Mouse (Mus musculus) frontal cortex, postnatal 10 days (tissue): ENCODE results near the gene Pik3c2a.
A peak's percentile ranks its signal among the peaks of the same experiment; 100 is the strongest.
"Not testable (repeated sequence)": the region's sequence is repeated elsewhere in the genome, so short reads cannot be mapped to it uniquely, and the experiment has no call there.

Source experiments
- DNase-seq, 2 experiments: peaks; one replicate each; pipeline ENCODE4 v3.0.0; 2022; ENCODE audit warnings: low spot score in 2 of 2, mixed read lengths in 1 of 2

The Pik3c2a gene

DNA sequence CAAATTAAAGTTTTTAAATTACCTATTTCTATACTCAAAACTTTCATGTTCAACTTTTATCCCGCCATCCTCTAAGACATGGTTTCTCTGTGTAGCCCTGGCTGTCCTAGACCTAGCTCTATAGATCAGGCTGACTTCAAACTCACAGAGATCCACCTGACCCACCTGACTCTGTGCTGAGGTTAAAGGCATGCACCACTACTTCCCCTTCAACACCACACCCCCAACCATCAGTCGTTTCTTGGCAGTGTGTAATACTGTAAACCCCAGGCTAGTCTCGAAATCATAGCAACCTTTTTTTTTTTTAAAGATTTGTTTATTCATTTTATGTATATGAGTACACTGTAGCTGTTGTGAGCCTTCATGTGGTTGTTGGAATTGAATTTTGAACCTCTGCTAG is 50.9 kb downstream of the Pik3c2a start:
- DNase-seq = no peak

- not testable (repeated sequence) for DNase-seq
These were observed 55.9 kb downstream of the Pik3c2a start for GRCm38 (mm10) chr7:116387389-116387788.

GRCm38 (mm10) chr7:116379181-116379580 is 64.1 kb downstream of the Pik3c2a start:
- not testable (repeated sequence) for DNase-seq

- no peak for DNase-seq
These were observed 69.0 kb downstream of the Pik3c2a start for GRCm38 (mm10) chr7:116374284-116374683.

DNA sequence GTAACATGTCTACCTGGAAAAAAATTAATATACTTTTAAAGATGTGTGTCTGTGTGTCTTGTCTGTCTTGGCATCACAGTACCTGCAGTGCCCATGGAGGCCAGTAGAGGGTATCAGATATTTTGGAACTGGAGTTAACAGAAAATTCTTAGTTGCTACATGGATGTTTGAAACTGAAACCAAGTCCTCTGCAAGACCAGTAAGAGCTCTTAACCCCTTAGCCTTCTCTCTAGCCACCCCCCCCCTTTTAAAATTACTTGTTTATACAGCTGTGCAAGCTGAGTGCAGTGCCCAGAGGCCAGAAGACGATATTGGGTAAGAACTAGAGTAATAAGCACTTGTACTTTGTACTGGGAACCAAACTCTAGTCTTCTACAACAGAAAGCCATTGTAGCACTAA is 107.0 kb downstream of the Pik3c2a start:
- peak; percentile 35 to 42 for DNase-seq

GRCm38 (mm10) chr7:116335133-116335532 is 108.1 kb downstream of the Pik3c2a start:
- DNase-seq = no peak

DNA sequence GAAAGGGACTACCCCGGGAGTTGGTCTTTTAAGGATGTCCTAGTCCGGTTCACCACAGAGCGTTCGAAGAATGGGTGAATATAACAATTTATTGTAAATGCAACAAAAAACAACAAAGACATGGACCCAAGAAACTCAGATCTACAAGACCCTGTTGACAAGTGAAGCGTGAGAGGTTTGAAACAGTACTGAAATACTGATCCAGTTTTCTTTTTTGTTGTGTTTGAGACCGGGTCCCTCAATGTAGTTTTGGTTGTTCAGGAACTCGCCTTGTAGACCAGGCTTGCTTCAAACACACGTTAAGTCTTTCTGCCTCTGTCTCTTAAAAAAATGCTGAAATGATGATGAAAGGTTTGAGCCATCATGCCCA is 108.6 kb downstream of the Pik3c2a start:
- DNase-seq = no peak

DNA sequence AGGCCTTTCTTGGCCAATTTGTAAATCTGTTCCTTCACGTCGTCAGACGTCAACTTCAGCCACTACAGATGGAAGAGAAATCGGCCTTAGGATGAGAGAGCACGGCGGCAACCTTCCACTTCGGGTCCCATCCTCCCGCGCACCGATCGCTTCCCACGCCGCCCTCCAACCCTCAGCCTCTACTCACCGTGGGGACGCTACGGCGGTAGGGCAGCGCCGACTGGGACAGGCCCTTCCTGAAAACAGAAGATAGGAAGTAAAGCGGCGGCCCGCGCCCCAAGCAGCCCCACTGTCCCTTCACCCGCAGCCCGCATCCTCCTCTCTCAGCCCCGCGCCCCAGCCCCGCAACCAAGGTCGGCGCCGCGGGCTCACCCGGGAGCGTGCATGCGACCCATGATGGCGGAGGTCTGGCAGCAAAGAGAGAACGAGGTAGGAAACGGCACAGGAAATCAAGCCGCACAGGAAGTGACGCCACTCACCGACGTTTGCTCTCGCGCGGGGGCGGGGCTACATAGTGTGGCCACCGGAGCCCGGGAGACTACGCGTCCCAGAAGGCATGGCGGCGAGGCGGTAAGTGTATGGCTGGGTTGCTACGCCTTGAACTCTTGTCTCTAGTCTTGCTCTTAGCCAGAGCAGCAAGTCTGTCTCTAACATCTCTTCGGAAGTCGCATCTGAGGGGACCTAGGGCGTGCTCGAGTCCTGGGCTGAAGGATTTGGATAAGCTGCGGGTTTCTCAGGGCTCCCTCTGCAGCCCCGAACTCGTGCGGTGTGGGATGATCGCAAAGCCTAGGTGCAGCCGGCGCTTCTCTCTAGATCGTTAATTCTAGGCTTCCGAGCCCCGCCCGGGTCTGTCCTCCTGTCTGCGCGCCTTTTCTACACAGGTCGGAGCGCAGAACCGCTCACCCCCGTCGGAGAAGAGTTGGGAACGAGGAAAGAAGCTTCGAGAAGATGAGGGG is 109.3 kb downstream of the Pik3c2a start, which contains the start of gene Rps13:
TSS of gene Rps13 (minus strand) at position 483 of the 956 bp plus-strand sequence.
- DNase-seq = peak; percentile 96 to 98

DNA sequence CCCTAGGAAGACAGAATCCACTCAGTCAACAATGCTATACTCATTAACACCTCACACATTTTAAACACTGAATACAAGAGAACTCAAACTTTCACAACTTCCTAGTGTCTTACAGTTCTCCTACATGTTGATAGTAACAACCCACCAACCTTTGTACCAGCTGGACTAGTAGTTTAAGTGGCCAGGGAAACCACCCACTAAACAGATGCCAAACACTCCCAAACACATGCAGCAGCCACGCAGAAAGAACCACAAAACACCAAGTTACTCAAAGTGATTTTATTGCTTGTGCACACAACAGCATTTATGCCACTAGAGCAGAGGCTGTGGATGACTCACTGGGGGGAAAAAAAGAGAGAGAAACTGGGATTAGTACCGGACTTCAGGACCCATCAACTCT is 112.0 kb downstream of the Pik3c2a start:
- no peak for DNase-seq

DNA sequence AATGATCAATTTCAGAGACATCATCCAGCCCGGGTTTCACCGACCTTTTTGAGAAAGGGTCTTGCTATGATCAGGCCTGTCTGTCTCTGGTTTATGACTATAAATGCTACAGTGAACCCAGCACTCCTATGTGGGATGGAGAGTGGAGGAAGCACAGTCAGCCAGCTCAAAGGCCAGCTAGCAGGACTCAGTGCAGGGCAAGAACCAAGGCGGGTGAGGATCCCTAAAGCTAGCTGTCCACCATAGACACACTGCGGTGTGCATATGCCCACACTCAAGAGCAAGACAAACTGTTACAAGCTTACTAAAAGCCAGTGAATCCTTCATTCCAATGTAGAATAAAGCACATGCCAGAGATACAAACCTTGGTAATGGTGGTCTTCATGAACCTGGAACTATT is 113.4 kb downstream of the Pik3c2a start:
- DNase-seq = no peak

GRCm38 (mm10) chr7:116328777-116329176 is 114.5 kb downstream of the Pik3c2a start:
- DNase-seq = no peak

DNA sequence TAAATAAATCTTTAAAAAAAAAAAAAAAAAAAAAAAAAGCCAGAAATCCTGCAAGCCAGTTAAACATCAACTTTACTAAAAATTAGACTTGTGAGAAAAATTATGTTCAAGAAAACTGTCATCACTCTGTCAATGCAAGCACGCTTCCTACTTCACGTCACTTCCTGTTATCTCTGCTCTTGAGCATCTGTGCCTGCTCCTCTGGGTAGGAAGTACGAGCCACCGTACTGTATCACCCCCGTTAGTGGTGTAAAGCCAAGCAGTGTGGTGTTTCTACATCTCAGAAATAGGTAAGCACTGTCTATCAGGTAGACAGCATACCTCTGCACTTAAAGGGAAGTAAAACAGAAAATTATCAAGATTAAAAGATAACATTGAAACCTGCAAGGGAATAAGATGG is 115.3 kb downstream of the Pik3c2a start:
- DNase-seq = no peak

DNA sequence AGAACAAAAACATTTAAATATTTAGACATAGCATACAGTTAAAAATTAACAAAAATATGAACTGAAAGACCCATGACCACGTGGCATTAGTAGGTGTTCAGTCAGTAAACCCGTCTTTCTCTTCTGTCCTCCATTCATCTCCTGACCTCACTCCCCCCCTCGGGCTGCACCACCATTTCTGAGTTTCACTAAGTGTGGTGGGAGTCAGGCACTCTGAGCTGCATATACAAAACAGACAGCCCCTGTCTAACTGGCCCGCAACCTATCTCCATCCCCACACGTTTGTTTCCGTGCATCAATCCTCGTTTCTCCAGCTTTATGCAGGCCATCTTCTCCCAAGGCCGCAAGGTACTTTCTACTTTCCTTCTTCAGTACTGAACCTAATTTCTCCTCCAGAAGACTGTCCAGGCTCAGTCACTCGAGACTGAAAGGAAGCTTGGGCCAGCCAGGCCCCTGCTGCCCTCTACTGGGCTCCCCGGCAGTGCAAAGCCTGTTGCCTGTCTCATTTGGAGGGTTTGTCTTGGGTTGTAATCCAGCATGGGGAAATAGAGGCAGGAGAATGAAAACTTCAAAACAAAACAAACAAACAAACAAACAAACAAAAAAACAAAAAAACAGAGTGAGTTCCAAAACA is 119.8 kb downstream of the Pik3c2a start:
- DNase-seq = peak; percentile 34 to 54

DNA sequence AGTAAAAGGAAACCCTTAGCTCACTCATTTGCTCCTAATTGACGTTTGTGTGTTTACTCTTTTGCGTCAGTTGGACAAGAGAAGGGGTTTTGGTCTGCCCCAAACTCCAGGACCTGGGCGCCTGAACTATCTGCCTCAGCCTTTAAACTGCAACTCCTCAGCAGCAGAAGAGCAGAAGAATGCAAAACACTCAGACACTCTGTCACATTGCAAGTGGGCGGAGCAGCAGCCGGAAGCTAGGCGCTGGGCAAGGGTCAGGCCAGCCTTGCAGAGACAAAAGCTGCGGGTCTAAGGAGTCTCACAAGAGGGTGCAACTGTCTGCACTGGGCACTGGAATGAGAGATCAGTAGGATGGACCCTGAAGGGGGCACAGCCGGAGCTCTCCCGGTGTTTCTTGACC is 133.8 kb downstream of the Pik3c2a start:
- DNase-seq = no peak

GRCm38 (mm10) chr7:116308632-116308991 is 134.6 kb downstream of the Pik3c2a start:
- no peak for DNase-seq

DNA sequence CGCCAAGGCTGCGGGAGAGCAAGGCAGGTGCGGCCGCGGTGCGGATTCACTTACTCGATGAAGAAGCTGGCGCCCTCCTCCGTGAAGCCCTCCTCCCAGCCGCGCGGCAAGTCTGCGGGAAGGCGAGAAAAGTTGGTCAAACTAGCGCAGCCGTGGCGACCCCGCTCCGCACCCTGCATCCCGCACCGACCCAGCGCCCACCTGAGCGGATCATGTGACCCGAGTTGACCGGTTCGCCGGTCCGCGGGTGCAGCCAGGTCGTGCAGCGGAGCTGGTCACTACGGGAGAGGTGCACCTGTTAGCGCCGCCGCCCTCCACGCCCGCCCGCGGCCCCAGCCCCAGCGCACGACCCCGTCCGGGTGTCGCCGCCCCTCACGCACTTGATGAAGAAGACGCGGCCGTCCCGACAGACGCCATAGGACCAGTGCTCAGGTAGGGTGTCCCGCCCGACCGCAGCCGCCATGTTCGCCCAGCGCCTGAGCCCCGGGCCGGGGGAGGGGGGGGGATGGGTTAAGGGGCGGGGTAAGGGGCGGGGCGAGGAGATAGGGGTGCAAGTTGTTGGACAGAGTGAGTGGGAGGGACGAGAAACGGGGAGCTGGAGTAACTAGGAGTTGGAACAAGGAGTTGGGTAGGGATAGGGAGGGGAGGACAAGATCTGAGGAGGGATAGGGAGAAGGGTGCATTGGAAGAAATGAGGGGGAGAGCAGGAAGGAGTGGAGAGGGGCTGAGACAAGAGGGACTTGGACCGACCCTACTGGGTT is 135.2 kb downstream of the Pik3c2a start, which contains the start of gene Plekha7:
TSS of gene Plekha7 (minus strand) at position 506 of the 761 bp plus-strand sequence.
- DNase-seq = peak in 1 of 2 experiments; percentile 13

DNA sequence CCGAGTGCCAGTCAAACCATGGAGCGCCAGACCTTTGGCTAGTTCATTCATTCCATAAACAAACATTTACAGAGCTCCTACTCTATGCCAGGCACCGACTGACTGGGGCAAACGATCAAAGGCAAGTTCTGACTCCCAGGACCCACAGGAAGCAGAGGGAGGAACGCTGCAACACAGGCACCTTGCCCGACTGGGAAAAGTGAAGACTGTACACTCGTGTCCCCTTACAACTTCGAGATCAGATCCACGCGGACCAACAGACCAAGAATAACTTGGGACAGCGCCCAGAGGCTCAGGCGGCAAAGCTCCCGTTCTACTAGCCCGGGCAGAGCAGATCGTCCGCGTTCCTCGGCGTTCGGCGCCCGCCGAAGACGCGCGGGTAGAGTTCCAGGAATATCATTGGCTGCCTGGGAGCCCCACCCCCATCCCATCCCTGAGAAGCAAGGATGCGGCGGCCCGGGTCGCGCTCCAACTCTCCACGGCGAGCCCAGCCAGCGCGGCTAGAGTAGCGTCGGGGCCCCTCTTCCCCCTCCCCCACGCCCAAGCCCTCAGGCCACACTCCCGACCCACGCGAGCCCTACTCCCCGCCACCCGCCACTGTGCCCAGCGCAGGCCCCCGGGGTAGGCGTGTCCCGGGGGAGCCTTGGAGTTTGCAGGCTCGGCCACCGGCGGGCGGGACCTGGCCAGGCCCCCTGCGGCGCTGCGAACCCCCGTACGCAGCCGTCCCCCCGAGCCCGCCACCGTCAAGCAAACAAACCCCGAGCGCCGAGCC is 136.0 kb downstream of the Pik3c2a start:
- DNase-seq = peak; percentile 26 to 48

GRCm38 (mm10) chr7:116306601-116307000 is 136.6 kb downstream of the Pik3c2a start:
- no peak for DNase-seq

GRCm38 (mm10) chr7:116301661-116302311 is 141.5 kb downstream of the Pik3c2a start:
- DNase-seq = no peak

DNA sequence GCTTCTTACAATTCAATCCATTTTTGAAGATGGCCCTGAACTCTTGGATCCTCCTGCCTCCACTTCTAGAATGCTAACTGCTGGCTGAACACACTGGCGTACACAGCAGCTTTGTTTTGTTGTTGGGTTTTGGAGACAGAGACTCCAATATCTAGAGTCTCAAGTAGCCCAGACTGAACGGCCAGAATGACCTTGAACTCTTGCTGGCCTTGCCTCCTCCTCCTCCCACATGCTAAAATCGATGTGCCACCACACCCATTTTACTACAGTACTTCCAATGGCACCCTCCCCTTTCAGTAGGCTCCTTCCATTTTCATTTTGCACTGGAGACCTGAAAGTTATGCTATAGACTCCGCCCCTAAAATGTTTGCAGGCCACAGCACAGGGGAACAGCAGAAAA is 142.1 kb downstream of the Pik3c2a start:
- no peak for DNase-seq

DNA sequence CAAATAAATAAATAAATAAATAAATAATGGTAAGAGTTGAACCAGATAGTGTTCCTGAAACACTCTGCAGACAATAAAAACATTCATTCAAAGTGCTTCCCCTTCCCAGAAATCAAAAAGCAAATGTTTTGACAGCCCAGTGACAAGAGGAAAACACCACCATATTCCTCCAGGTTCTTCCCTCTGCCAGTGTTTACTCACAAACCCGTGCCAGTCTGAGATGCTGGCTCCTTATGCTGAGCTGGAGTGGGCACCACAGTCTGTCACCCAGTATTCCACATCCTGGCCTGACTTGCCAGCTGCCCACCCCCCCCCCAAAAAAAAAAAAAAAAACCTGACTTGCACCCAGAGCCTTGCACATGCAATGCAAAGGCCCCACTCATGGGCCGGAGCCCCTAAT is 144.4 kb downstream of the Pik3c2a start:
- DNase-seq = no peak
